Mouse (Mus musculus) v-Abl transformed pro-B cells (cell line): ENCODE results near the gene Vmn1r142.
"Not testable (repeated sequence)": the region's sequence is repeated elsewhere in the genome, so short reads cannot be mapped to it uniquely, and the experiment has no call there.

Experiments used
- in situ Hi-C, 2 experiments: fragments of 400-800 bp; cut with MboI; formaldehyde crosslinking; loops; one replicate each; pipeline ENCODE4 v1.15.1; 2025; ENCODE audit not compliant: unreplicated experiment in 2 of 2

The Vmn1r142 gene

DNA sequence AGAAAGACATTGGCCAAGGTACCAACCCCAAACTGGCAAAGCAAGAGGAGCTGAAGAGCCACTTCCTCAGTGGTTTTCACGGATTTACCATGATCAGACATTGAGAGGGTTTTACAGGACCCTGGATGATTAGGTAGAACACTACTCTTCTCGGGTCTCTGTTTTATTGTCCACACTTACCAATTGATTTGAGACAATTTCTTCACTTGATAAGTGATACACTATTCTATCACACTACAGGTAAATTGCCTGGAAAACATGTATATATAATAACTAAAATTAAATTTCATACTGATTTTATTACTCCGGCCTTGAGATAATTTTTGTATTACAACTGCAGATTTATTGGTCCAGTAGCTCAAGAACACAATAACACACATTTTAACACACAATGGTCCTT, at the start of gene Vmn1r142:
TSS of gene Vmn1r142 (minus strand) at position 101 of the 400 bp plus-strand sequence.
- in situ Hi-C loops, result not testable (repeated sequence)

DNA sequence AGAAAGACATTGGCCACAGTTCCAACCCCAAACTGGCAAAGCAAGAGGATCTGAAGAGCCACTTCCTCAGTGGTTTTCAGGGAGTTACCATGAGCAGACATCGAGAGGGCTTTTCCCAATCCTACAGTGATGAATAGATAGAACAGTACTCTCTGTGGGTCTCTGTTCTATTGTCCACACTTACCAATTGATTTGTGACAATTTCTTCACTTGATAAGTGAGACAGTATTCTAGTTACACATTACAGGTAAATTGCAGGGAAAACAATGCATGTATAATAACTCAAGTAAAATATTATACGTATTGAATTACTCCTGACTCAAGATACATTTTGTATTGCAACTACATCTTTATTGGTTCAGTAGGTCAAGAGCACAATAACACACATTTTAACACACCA, 37.3 kb upstream of the Vmn1r142 start, which contains the start of gene Gm8653:
TSS of gene Gm8653 (minus strand) at position 101 of the 400 bp plus-strand sequence.
- in situ Hi-C loops, result not testable (repeated sequence)

DNA sequence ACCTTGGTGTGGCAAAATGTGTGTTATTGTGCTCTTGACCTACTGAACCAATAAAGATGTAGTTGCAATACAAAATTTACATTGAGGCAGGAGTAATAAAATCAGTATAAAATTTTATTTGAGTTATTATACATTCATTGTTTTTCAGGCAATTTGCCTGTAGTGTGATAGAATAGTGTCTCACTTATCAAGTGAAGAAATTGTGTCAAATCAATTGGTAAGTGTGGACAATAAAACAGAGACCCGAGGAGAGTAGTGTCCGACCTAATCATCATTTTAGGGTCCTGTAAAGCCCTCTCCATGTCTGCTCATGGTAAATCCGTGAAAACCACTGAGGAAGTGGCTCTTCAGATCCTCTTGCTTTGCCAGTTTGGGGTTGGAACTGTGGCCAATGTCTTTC, 25.2 kb upstream of the Vmn1r142 start, which contains the start of gene Vmn1r143:
TSS of gene Vmn1r143 (plus strand) at position 301 of the 400 bp plus-strand sequence.
- in situ Hi-C loops, result not testable (repeated sequence)

DNA sequence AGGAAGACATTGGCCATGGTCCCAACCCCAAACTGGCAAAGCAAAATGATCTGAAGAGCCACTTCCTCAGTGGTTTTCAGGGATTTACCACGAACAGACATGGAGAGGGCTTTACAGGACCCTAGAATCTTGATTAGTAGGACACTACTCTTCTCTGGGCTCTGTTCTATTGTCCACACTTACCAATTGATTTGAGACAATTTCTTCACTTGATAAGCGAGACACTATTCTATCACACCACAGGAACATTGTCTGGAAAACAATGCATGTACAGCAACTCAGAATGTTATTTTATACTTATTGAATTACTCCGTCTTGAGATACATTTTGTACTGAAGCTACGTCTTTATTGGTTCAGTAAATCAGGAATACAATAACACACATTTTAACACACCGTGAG, 29.2 kb downstream of the Vmn1r142 start, which contains the start of gene Gm10666:
TSS of gene Gm10666 (minus strand) at position 101 of the 400 bp plus-strand sequence.
- in situ Hi-C loops, result not testable (repeated sequence)

DNA sequence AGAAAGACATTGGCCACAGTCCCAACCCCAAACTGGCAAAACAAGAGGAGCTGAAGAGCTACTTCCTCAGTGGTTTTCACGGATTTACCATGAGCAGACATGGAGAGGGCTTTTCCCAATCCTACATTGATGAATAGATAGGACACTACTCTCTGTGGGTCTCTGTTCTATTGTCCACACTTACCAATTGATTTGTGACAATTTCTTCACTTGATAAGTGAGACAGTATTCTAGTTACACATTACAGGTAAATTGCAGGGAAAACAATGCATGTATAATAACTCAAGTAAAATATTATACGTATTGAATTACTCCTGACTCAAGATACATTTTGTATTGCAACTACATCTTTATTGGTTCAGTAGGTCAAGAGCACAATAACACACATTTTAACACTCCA, 45.7 kb downstream of the Vmn1r142 start, which contains the start of gene Gm16451:
TSS of gene Gm16451 (minus strand) at position 101 of the 400 bp plus-strand sequence.
- in situ Hi-C loops, result not testable (repeated sequence)
